Mouse (Mus musculus): ENCODE measurements at regions not wholly inside any gene's neighbourhood (a gene's known extent, or its start where the extent isn't known, plus 50 kb on each side); places are given as distances from the start of the nearest gene placed in this dataset.
"Not testable (repeated sequence)": the region's sequence is repeated elsewhere in the genome, so short reads cannot be mapped to it uniquely, and the experiment has no call there.

DNA sequence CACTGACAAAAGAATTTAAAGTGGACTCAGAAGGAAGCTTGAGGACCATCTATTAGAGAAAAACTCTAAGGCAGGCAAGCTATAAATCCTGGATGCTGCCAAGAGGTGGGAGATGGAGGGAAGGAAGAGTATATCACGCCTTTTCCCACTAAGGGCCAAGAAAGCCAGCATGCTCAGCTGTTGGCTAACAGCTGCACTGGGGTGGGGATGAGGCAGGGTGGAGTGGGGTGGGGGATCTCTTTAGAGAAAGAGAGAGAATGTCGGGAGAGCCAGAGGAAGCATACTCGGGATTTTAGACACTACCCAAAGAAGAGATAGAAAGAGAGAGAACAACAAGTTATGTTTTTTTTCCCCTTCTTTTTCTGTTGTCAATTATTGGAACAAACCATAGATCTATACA, 115.2 kb upstream of the Shb start:
- DNase-seq (ENCODE audit: low spot score), result no peak

DNA sequence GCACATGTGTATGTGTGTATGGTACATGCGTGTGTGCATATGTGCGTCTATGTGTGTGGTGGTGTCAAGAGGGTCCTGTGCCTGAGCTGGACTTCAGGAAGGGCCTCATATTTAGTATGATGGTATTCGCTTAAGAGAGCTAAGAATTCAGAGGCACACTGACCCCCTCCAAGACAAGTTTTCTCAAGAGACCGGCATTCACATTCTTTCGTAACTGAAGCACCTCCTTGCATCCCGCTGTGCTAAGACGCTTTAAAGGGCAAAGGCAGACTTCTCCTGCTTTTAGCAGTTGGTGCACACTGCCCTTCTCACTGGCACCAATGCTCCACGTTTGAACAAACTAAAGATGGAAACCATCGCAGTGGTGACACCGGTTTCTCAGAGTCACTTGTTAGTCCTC, 110.3 kb upstream of the Shb start:
- no peak for DNase-seq (ENCODE audit: low spot score)

DNA sequence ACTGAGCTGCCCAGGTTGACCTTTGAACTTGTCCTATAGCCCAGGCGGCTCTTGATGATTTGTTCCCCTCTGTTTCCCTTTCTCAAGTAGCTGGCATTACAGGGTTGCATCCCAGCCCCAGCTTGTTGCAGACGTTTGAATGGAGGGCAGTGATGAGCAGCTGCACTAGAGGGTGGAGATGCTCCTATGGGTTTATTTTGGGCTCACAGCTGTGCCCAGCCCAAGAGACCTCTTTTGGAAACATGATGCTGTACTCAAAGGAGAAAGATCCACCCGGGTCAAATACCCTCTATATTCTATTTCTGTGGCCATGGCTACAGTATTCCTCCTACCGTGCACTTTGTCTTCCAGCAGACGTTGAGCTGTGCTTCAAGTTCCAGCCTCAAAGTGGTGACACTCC, 109.0 kb upstream of the Shb start:
- DNase-seq (ENCODE audit: low spot score), result no peak

DNA sequence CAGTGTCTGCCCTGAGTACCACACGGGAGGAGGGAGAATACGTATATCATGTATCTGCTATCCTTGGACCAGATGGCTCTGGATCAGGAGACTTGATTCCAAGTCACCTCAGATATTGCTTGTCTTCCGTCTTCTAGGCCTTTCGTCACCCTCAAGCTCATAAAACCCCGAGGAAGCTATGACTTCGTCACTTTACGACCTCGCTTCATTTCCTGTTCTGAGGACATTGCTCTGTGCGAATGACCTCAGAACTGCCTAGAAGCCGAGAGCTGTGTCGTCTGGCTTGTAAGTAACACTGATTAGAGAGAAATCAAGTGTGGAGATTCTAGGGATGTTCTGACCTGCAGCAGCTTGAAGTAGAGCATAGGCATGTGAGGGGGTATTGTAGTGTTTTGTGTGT, 108.4 kb upstream of the Shb start:
- DNase-seq (ENCODE audit: low spot score), result no peak

DNA sequence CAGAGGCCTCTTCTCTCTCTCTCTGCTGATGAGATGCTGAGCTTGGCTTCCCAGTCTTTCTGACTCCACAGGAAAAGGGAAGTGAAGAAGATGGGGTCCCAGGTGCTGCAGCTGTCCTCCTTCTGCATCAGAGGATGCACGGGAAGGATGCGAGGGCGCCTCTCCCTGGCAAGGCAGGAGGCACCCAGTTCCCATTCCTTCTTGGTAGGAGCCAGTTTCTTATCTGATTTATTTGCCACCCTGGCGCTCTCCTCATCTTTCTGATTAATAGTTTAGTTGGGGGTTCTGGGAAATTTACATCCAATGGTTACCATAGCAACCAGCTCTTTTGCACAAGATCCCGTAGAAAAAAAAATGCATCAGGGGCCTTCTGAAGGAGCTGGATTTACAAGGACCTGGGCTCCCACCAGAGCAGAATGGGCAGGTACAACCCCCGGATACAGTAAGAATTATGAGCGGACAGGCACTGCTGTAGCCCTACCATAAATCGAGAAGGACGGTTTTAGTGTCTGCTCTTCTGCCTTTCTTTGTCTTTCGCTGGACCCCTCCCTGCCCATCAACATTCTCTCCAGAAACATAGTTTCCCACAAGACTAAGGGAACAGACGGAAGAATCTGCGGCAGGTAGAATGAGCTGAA, 107.2 kb upstream of the Shb start:
- no peak for DNase-seq (ENCODE audit: low spot score)

DNA sequence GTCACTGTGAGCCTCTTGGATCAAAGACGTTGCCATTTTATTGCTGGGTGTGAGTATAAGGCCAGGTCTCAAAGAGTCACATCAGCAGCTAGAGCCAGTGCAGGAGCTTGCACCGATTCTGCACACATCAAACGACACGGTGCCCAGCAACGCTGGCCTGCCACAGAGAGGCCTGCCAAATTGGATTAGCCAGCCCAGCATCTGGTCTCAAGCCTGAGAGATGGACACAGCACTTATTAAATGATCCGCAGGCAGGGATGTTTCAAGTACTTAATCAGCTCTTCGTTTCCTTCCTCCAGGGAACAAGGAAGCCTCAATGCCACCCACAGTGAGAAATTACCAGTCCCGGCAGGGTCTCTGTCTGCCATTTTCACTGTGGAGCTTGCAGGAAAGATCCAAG, 106.1 kb upstream of the Shb start:
- DNase-seq (ENCODE audit: low spot score), result no peak

DNA sequence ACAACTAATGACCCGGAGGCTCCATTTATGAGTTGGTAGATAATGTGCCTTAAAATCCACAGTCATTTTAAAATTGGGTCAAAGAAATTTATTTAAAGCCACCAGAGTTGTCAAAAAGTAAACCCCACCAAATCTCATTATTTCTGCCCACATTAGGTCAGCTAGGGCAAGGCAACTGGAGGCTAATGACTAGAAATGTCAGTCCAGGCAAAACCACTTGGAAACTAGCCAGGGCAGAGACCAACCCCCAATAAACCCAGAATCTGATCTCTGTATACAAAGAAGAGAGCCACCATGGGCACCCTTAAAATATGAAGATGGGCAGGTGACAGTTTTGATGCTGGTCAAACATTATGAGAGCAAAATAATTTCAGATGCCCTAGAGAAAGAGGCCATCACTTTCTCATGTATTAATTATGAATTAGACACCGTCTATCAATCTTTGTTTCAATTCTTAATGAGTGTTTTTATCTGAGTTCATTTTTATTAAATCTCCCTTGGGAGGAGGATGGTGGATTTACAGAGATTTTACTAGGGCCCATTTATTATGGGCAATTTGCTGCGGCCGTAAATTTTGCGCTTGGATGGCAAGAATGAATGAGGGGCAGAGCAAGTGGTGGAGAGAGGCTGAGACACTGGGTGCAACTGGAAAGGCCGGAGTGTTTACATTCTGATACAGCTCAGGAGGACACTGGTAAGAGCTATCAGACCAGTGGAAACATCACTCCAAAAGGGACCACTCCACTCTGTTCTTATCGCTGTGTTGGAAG, 99.2 kb upstream of the Shb start:
- no peak for DNase-seq (ENCODE audit: low spot score)

DNA sequence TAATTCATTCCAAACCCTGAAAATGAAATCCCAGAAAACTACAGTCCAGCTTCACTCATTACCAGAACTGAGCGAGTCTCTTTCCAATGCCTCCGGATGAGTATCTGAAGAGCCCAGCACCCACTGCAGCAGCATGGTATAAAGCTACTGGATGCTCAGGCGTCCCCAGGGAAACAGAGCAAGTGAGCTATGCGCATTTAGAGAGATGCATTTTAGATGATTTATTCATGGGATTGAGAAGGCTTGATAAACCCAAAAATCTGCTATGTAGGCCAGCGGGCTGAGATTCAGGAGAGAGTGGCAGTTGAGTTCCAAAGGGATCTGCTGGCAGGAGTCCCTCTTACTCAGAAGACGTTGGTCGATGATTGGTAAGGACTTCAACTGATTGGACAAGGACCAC, 93.4 kb upstream of the Shb start:
- DNase-seq (ENCODE audit: low spot score), result no peak

DNA sequence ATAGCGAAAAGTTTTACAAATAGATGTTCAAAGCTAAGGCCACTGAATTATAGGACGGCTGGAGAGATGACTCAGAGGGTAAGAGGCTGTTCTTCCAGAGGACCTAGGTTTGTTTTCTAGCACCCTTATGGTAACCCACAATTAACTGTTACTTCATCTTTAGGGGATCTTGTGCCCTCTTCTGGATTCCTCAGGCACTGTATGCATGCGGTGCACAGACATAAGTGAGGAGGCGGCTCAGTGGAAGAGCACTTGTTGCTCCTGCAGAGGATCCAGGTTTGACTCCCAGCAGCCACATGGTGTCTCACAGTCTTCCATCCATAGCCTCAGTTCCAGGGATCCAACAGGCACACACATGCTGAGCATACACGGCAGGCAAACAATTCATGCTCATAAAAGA, 89.7 kb upstream of the Shb start:
- no peak for DNase-seq (ENCODE audit: low spot score)

DNA sequence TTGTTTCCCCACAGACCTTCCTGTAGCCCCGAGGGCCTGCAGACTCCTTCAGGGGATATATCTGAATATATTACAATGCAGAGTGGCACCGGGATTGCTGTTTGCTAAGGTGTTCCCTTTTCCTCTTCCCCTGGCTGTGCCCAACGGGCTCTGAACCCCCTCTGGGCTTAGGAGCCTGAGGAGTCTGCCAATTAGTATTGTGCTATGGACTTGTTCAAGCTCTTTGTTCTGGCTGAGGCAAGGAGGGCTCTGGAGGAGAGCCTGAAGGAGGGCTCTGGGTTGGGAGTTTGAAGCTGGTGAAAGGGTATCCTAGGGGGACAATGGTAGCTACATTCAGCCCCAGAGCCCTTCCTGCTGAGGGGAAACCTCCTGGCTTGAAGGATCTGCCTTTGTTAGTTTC, 84.9 kb upstream of the Shb start:
- no peak for DNase-seq (ENCODE audit: low spot score)

DNA sequence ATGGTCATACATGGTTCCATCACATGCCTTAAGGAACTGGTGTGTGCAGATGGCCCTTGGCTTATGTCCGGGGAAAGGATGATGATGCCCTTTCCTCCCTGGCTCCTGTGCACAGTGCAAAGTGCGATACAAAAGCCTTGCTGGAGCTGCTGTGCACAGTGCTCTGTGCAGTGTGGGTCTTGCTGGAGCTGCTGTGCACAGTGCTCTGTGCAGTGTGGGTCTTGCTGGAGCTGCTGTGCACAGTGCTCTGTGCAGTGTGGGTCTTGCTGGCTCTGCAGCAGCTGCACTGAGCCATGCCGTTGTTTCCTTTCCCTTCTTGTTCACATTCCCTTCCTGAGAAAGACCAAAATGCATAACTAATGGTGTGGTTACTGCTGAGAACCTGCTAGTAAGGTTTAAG, 81.2 kb upstream of the Shb start:
- not testable (repeated sequence) for DNase-seq (ENCODE audit: low spot score)

DNA sequence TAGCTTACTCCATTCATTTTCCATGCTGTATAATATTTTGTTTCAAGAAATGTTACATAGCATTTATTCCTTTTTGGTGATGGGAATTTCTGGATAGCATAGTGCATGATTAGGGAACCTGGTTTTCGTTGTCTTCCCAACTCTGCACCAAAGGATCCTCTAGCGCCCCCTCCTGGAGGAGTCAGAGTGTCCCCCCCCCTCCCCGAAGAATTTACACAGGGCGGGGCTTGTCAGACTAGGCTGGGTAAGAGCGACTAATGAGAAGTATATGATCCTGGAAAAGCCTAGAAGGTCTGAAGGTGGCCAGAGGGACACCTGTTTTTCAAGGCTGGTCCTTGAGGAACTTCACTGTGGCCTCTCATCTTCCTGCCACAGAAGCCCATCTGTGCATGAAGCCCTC, 79.9 kb upstream of the Shb start:
- DNase-seq (ENCODE audit: low spot score), result peak; percentile 62

DNA sequence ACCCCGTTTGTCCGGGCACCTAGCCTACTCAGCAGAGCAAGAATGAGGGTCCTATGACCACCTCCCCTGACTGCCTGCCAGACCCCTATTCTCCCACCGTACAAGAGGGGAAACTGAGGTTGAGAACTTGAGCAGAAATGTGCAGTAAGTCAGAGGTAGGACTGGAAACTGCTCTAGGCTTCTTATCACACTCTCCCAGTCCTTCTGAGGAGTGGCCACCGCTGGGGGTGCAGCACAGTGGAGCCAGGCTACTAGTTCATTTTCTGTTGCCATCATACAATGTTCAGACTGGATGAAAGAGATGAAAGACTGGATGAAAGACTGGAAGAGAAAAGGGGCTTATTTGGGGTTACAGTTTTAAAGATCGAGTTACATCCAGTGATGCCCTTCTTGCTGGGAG, 78.7 kb upstream of the Shb start:
- DNase-seq (ENCODE audit: low spot score), result peak; percentile 14

DNA sequence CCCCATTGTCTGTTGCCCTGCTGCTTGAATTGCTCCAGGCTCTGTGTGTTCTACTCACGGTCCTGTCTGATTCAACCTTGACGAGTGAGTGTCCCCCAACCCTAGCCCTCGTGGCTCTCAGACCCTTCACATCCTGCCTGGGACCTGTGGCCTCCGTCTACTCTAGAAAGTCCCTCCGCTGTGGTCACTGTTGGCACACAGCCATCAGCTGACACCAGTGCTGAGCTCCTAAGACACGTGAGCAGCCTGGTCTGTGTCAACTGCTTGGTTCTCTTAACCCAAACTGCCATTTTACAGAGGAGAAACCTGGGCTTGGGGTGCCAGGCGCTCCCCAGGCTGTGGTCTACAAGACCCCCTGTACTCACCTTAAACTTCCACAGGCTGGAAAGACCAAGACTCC, 74.3 kb upstream of the Shb start:
- no peak for DNase-seq (ENCODE audit: low spot score)

DNA sequence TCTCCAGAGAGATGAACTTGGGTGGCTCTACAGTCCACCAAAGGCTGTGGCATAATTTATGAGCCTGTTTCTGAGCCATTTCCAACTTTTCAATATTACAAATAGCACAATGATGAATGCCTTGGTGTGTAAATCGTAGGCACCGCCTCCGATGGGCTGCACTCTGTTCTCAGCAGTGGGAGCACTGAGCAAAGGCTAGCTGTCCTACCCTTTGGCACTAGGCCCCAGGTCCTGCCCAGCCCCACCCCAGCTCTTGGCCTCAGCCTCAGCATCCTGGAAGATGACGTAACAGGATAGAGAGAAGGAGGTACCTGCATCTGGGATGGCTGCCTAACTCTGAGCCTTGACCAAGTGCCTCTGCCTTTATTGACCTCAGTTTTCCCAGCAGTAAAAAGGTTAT, 73.4 kb upstream of the Shb start:
- no peak for DNase-seq (ENCODE audit: low spot score)

DNA sequence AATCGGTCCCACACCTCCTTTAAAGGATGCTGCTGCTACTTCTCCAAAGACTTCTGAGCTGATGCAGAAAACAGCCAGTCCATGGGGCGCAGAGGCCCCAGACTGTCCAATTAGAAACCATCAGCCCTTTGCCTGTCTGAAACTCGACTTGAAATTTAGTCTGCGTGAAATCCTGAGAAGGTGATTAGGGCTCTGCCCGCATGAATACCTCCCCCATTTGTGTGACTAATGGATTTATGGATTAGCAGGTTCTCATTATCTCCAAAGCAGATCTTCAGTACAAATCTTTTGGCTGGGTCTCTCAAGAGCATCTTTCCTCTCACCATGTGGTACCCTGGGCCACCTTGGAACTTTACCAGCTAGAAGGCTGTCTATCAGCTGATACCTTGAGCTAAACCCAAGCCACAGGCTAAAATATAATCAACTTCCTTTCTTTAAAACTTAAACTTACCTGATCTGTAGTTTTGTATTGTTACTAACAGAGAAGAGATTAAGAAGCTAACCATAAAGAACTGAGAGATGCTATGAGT, 72.1 kb upstream of the Shb start:
- DNase-seq (ENCODE audit: low spot score), result no peak

DNA sequence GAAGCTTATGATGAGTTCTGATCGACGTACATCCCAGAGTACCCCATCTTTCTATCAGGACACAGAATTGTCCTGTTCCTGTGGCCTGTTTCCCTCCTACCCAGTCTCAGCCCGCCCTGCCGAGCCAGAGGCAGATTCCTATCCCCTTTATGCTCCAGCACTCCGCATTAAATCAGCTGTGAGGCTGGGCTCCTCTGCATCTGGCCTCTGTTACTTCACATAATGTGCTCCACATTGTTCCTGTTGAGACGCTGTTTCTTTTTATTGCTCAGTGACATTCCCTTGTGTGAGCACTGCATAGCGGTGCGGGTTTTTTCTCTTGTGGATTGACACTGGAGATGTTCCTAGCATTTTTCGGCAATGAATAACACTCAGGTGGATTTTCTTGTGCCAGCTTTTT, 68.2 kb upstream of the Shb start:
- no peak for DNase-seq (ENCODE audit: low spot score)

DNA sequence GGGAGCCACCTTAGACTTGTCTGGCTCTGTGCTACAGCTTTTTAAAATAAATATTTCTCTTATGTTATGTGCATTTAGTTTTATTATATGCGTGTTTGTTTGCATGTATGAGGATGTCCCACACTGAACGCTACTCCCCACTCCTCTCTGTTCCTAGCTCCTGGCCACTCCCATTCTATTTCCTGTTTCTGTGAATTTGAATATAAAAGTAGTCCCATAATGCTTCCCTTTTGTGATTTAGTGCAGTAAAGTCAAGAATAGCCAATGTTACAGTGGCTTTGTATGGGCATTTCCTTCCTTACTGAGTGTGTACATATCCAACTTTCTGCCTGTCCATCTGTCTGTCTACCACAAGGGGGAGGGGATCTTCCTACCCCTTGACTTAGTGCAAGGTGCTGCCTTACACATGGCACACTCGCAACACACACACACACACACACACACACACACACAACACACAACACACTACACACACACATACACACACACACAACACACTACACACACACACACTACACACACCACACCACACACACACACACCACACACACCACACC, 61.2 kb upstream of the Shb start:
- no peak for DNase-seq (ENCODE audit: low spot score)

DNA sequence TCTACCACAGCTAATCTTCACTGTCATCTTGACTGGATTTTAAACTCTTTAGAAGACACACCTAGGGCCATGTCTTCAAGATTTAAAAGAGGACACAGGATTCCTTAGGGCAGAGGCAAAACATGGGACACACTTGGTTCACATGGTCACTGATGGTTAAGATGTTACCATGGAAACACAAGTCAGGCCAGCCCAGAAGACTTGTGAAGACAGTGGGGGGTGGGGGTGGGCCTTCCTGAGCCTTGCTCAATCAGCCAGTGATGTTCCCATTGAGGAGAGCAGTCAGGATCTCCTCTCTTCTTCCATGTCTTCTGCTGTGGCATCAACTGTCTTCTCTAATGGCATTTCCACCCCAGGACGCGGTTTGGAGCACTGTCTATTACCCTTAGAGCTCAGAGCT, 60.5 kb upstream of the Shb start:
- no peak for DNase-seq (ENCODE audit: low spot score)

DNA sequence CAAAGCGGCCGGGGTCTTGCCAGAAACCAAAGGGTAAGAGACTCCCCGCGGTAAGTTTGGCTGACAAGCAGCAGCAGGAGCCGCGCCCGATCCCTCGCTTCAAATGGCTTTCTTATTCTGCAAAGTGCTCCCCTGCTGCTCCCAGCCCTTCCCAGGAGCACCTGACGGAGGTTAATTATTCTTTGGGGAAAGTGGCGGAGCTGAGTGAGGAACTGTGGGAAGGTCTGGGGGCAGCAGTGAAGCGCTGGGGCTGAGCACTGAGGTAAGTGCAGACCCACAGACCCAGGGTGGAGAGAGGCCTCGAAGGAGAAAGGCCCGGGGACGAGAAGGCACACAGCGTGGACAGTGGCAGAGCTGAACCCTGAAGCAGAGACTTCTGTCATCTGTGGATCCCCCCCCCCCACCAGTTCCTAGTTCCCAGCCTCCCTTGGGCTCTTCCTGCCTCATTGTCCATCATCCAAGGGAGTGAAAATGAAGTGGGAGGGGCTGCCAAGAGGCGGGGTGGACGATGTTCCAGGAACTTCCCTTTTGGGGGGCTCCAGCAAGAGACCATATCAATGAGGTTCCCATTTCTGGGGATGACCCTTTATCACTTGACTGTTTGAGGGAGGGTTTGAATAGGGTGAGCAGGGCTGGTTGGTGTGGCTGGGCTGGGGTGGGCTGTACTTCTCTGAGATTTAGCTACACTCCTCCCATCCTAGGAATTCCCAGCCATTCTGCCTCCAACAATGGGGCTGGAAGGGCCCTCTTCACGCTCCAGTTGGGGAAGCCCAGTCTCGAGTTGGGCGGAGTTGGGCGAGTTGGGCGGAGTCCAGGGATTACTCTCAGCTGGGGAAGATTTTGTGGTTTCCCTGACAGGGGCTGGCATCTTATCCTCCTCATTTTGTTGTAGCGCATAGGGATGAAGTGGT, 59.4 kb upstream of the Shb start:
- no peak for DNase-seq (ENCODE audit: low spot score)

DNA sequence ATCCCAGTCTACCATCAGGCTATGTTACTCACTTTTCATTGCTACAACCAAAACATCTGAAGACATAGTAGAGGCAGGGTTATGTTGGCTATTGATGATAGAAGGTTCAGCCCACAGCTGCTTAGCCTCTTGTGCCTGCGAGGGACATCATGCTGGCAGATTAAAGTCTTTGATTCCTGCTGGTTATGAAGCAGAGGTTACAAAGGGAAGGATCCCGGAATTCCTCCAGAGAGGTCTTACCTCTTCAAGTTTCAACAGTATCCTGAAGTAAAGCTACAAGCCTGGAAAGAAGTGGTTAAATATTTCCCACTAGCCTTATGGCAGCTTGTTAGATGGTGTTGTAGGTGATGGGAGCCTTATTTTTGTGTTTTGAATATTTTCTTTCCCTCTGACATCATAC, 58.6 kb upstream of the Shb start:
- no peak for DNase-seq (ENCODE audit: low spot score)

DNA sequence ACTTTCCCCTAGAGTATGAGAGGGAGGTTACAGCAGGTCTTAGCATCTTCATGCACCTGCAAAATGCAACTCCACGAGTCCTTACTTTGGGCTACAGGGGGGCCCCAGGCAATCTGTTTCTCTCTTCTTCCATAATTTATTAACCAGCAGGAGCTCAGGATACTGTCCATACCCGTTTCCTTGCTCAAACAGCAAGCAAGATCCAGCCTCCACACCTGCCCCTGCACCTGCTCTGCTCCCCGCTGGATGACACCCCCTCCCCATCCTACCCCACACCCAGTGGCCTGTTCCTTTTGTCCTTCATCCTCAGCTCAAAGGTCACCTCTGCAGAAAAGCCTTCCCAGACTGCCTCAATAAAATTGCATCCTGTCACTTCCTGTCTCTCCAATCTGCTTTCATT, 56.1 kb upstream of the Shb start:
- DNase-seq (ENCODE audit: low spot score), result no peak

DNA sequence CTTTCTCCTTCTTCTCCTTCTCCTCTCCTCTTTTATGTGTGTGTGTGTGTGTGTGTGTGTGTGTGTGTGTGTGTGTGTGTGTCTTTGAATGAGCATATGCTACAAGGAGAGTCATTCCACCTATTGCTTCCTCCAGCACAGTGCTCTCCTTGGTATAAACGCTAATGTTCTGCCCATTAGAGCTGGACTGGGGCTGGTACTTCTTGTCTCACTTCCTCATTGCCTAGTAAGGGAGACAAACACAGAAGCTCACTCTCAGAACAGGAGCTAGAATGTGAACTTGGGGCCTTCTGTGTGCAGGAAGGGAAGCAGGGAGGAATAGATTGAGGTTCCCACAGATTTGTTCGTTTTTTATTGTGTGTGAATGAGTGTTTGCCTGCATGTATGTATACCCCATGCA, 54.9 kb upstream of the Shb start:
- DNase-seq (ENCODE audit: low spot score), result no peak
